Comparison of ENCODE assay signal across 20 mouse cellular contexts in genomic region chr1:35992937-35993336, GRCm38 (mm10).
DNase-seq lines count a peak whose midpoint lies in the region; ATAC-seq lines count a peak whose summit lies in the region.
"Had no signal": no experiment of that assay in that cellular context is flagged by ENCODE, and none has a peak within 500 bp of the region (broad histone marks: within the 10 kb centered on the region; RNA-seq: fewer than 3 reads in every experiment).

No protein-coding gene starts in this region.

- 67% methylated on average over 3 of the region's 3 CpGs for WGBS in forebrain, embryonic 11.5 days
- 69% methylated on average over 3 of the region's 3 CpGs for WGBS in forebrain, embryonic 16.5 days
- 56% methylated on average over 3 of the region's 3 CpGs for WGBS in embryonic facial prominence, embryonic 12.5 days

- H3K27ac ChIP-seq in forebrain, embryonic 11.5 days (ENCODE audit: low read depth, low read length) = no peak overlapping the region
- no peak overlapping the region for H3K27ac ChIP-seq in forebrain, embryonic 16.5 days (ENCODE audit: low read length)
- H3K27ac ChIP-seq in embryonic facial prominence, embryonic 12.5 days = peak overlapping the region; percentile 58; the same call in 1 of the 2 replicates
- H3K27ac ChIP-seq: heart, embryonic 13.5 days; hindbrain, embryonic 15.5 days; liver, embryonic 14.5 days; stomach, postnatal 0 days had no signal

- peak; percentile 41 for DNase-seq in forebrain, embryonic 11.5 days (ENCODE audit: low spot score)
- no peak for DNase-seq in heart, postnatal 4 days
- DNase-seq in B cell, adult 2 months = no peak
- DNase-seq: adrenal gland, adult 8-10 months; cerebellum, adult 8-10 months; heart, adult 11 months; heart, postnatal 14 days; kidney, adult 2 months; kidney, postnatal 10 days; lung, embryonic 14.5 days; thymus, adult 2 months; thymus, postnatal 4 days had no signal

- H3K4me1 ChIP-seq in forebrain, embryonic 11.5 days (replicated peaks; ENCODE audit: control insufficient read depth, insufficient read depth, low read length) = no peaks in the 10 kb centered on the region
- H3K4me1 ChIP-seq in forebrain, embryonic 16.5 days (replicated peaks; ENCODE audit: control insufficient read depth, insufficient read depth, low read length) = no peaks in the 10 kb centered on the region; the same call in 1 of the 2 replicates
- 0 out of 2 replicates have a peak, but pooled peaks cover 2% of the 10 kb centered on the region for H3K4me1 ChIP-seq in embryonic facial prominence, embryonic 12.5 days
- H3K4me1 ChIP-seq: heart, embryonic 13.5 days; hindbrain, embryonic 15.5 days had no signal

- peaks cover 6% of the 10 kb centered on the region; the same call in 1 of the 2 replicates for H3K9me3 ChIP-seq in forebrain, embryonic 11.5 days (ENCODE audit: control insufficient read depth, low read length)
- H3K9me3 ChIP-seq in forebrain, embryonic 16.5 days (ENCODE audit: control insufficient read depth, low read length) = peaks cover 7% of the 10 kb centered on the region
- H3K9me3 ChIP-seq in embryonic facial prominence, embryonic 12.5 days = peaks cover 4% of the 10 kb centered on the region; the same call in 1 of the 2 replicates
- H3K9me3 ChIP-seq: hindbrain, embryonic 15.5 days had no signal

- H3K27me3 ChIP-seq in forebrain, embryonic 11.5 days (ENCODE audit: control insufficient read depth, insufficient read depth, low read length) = no peaks in the 10 kb centered on the region
- no peaks in the 10 kb centered on the region for H3K27me3 ChIP-seq in forebrain, embryonic 16.5 days (replicated peaks; ENCODE audit: control insufficient read depth, insufficient read depth, low read length)
- H3K27me3 ChIP-seq in embryonic facial prominence, embryonic 12.5 days = 0 out of 2 replicates have a peak, but pooled peaks cover 3% of the 10 kb centered on the region
- H3K27me3 ChIP-seq: heart, embryonic 13.5 days; hindbrain, embryonic 15.5 days had no signal

- no peaks in the 10 kb centered on the region for H3K36me3 ChIP-seq in forebrain, embryonic 11.5 days (ENCODE audit: control insufficient read depth, insufficient read depth, low read length)
- H3K36me3 ChIP-seq in forebrain, embryonic 16.5 days (ENCODE audit: control insufficient read depth, insufficient read depth) = no peaks in the 10 kb centered on the region
- no peaks in the 10 kb centered on the region for H3K36me3 ChIP-seq in embryonic facial prominence, embryonic 12.5 days
- H3K36me3 ChIP-seq: heart, embryonic 13.5 days; hindbrain, embryonic 15.5 days had no signal

- no peak overlapping the region for H3K4me2 ChIP-seq in forebrain, embryonic 11.5 days (ENCODE audit: low read depth, low read length, severe bottlenecking)
- no peak overlapping the region for H3K4me2 ChIP-seq in forebrain, embryonic 16.5 days (ENCODE audit: low read length)
- H3K4me2 ChIP-seq in embryonic facial prominence, embryonic 12.5 days (replicated peaks) = no peak overlapping the region
- H3K4me2 ChIP-seq: heart, embryonic 13.5 days; hindbrain, embryonic 15.5 days; lung, embryonic 14.5 days had no signal

- ATAC-seq in forebrain, embryonic 11.5 days (replicated peaks; ENCODE audit: low FRiP score) = no peak
- no peak for ATAC-seq in forebrain, embryonic 16.5 days
- ATAC-seq in embryonic facial prominence, embryonic 12.5 days (ENCODE audit: insufficient number of reproducible peaks, insufficient read depth, low FRiP score, low TSS enrichment) = no peak
- ATAC-seq in granulocyte monocyte progenitor cell, adult 5-6 weeks (replicated peaks; ENCODE audit: poor library complexity, severe bottlenecking) = peak; percentile 55
- ATAC-seq in megakaryocyte, adult 5-6 weeks (ENCODE audit: poor library complexity, severe bottlenecking) = peak; percentile 81

- no peak overlapping the region for H3K4me3 ChIP-seq in forebrain, embryonic 11.5 days (ENCODE audit: low read depth, low read length)
- H3K4me3 ChIP-seq in forebrain, embryonic 16.5 days (replicated peaks; ENCODE audit: low read length) = no peak overlapping the region
- no peak overlapping the region for H3K4me3 ChIP-seq in embryonic facial prominence, embryonic 12.5 days
- H3K4me3 ChIP-seq: heart, embryonic 13.5 days; hindbrain, embryonic 15.5 days had no signal

- H3K9ac ChIP-seq in forebrain, embryonic 11.5 days (ENCODE audit: low read length) = no peak overlapping the region
- H3K9ac ChIP-seq in forebrain, embryonic 16.5 days (replicated peaks; ENCODE audit: low read depth, low read length) = no peak overlapping the region
- H3K9ac ChIP-seq in embryonic facial prominence, embryonic 12.5 days = no peak overlapping the region
- H3K9ac ChIP-seq: heart, embryonic 13.5 days; hindbrain, embryonic 15.5 days; liver, embryonic 14.5 days; lung, embryonic 14.5 days had no signal

Comparison
In these comparisons a context has a peak if more than half of its experiments do, and no peak if none do; other contexts are left out.
1. ATAC-seq: peak in granulocyte monocyte progenitor cell, adult 5-6 weeks (single experiment) and megakaryocyte, adult 5-6 weeks (single experiment); none in forebrain, embryonic 11.5 days (single experiment), forebrain, embryonic 16.5 days (single experiment) and embryonic facial prominence, embryonic 12.5 days (single experiment).